Mouse (Mus musculus) urinary bladder, adult 18-20 months (tissue): ENCODE data around the gene Cyfip2.
A peak's percentile ranks its signal among the peaks of the same experiment; 100 is the strongest.

ENCODE experiments used
- DNase-seq, 2 experiments: peaks; one replicate each; pipeline ENCODE4 v3.0.0; 2022; ENCODE audit warnings: low spot score in 2 of 2, mixed read lengths in 2 of 2

The Cyfip2 gene

DNA sequence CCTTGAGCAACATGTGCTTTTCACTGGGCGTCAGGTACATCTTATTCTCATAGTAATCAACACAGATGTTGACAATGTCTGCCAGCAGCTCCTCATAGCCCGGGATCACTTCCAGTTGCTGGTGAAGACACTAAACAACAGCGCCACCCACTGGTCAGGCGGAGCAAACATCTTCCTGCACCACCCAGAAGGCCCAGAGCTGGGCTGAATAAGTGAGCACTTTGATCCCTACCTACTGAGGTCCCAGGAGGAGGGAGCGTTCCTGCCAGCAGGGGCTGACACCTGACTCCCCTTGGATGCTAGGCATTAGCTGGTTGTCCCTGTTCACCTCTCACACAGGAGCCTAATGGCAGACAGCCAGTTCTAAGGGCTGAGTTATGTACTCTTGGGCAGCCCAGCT, 35.9 kb downstream of the Cyfip2 start:
- no peak for DNase-seq

DNA sequence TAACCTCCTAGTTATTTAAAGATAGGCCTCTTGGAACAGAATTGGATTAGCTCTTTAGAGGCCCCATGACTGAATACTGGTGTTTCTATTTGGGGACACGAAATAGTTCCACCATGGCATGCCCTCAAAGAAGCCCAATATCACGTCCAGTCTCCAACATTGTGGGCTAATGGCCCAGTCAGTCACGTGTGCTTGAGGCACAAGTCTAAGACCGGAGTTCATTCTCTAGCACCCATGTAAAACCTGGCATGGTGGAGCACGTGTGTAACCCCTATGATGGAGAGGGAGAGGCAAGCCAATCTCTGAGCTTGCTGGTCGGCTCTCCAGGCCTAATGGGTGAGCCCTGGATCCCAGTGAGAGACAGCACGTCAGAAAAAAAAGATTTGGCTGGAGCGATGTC, 36.5 kb downstream of the Cyfip2 start:
- no peak for DNase-seq

DNA sequence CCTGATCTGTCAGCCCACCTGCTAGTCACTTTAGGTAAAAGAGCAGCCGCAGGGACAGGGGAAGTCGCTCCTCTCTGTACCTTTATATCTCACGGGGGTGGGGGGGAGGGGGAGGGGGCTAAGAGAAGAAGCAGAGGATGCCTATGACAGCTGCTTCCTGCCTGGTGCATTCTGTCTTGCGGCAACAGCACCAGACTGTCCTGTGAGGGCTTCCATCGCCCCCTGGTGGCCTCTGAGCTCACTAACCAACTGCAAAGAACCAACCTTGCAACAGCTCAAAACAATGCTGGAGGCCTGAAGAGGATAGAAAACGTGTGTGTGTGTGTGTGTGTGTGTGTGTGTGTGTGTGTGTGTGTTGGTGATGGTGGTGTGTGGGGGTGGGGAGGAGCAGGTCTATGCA, 37.4 kb downstream of the Cyfip2 start:
- DNase-seq: peak; percentile 45 to 52

DNA sequence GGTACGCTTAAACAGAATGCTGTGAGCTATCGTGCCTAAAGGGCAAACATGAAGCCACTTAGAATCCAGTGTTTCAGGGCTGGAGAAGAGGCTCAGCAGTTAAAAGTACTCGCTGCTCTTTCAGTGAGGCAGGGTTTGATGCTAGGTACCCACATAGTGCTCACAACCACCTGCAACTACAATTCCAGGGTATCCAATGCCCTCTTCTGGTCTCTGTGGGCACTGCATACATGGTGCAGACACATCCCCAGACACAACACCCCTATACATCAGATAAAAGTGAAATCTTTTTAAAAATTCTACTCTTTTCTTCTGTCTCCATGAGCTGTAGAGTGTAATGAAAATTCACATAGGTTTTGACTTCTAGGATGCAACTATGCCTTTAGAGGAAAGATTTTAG, 38.7 kb downstream of the Cyfip2 start:
- no peak for DNase-seq

DNA sequence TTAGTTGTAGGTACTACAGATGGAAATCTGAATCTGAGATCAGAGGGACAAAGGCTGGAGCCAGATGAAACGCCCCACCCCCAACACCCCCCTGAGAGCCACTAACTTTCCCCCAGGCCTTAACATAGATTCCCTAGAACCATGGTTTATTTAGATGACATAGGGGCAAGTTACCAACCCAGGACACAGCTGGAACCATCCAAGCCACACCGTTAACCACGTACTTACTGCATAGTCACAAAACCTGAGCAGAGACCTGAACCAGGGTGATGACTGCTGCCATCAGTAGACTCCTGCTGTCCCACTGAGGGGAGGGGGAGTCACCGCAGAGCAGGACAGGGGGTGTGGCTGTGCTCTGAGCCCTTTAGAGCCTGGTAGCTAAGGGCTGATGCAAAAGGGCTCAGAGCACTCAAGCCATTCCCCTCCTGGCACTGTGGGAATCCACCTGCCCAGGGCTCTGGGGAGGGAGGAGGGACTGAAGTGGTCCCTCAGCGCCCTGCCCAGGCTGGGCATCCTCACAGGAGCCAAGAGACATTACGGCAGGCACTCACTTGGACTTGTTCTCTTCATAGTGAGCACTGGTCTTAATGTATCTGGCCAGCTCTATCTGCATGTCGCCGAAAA, 40.5 kb downstream of the Cyfip2 start:
- no peak for DNase-seq

DNA sequence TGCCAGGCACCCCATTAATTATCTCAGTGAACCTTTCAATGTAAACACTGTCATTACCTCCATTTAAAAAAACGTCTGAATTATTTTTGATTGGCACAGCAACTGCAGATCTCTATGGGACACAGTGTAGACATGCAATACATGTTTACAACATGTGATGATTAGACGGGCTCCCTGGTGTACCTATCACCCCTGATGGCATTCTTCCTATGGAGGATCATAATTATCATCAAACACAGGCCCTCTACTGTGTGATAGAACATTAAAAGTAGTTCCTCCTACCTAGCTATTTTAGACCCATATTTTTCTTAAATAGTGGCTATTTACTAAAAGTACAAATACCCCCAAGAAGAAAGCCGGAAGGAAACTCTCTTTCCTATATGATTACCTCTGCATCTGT, 42.8 kb downstream of the Cyfip2 start:
- no peak for DNase-seq

DNA sequence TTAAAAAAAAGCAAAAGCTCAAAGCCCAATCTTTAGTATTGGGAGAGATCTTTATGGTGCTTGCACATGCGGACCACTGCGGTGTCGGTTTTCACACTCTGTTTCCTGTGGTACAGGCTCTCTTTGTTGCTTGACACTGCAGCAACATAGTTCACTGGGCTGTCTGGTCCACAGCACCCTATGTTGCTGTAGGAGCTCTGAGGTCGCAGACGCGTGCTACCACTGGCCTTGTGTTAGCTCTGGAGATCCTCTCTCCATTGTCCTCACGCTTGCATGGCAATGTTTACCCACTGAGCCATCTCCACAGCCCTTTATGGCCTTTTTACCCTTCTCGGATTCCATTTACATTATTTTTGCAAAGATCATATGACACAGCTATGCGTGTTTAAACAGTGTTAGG, 43.3 kb downstream of the Cyfip2 start:
- no peak for DNase-seq

DNA sequence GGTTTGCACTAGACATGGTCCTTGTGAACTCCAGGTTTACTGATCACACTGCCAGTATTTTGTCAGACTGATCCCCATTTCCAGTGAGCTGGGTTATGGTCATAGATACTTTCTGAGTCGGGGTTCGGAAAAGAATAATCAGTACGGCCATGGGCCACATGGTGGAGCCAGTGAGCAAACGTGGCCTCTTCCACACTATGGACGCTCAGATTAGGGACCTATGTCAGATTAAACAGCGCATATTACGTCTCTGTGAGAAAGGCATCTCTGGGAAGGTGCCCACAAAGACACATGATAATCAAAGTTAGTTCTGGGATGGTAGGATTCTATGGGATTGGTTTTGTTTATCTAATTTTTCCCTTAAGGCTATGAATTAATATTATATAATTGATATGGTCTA, 43.7 kb downstream of the Cyfip2 start:
- peak; percentile 27 to 54 for DNase-seq

DNA sequence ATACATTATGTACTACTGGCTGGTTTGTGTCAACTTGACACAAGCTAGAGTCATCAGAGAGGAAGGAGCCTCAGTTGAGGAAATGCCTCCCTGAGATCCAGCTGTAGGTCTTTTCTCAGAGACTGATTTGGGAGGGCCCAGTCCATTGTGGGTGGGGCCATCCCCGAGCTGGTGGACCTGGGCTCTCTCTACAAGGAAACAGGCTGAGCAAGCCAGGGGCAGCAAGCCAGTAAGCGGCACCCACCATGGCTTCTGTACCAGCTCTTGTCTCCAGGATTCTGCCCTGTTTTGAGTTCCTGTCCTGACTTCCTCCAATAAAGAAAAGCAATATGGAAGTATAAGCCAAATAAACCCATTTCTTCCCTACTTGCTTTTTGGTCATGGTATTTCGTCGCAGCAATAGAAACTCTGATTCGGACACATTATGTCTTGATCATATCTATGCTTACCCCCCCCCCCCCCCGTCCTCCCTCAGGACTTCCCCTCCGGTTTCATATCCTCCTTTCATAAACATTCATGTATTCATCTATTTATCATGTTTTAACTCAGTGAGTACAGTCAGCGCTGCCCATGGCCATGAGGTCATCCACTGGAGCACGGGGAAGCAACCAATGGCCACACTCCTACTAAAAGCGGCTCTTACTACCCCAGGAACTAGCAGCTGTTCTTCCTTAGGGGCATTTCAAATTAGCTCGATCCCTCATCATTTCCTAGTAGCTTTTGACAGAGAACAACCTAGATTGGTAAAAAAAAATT, 47.5 kb downstream of the Cyfip2 start:
- DNase-seq: no peak

DNA sequence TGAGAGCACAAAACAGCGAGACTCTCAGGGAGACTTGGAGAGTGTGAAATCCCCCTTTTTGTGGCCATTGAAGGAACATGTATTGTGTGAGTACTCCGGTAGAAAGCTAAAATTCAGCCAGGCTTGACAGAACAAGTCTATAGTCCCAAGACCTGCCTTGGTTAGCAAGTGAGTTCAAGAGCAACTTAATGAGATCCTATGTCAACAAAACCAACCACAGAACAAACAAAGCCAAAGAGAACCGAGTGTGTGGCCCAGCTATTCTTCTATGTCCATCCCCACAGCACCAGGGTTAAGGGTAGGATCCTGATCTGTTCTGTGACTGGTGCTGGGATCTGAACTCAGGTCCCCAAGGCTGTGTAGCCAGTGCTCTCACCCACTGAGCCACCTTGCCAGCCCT, 48.1 kb downstream of the Cyfip2 start:
- no peak for DNase-seq

DNA sequence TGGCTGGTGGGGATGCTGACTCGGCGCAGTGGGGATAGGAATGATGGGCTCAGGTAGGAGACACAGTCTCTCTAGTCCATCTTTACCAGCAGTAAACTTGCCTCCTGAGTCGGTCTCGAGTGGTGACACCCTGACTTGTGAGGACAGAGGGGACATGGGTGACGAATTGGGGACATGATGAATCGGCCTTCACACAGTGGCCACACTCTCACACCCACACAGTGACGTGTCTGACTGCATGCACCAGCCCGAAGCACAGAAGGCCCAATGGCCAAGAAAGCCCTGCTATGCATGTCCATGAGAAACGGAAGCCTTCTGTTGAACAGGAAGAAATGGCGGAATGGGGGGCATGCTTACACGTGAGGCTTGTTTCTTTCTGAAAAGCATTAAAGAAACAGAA, 49.4 kb downstream of the Cyfip2 start:
- no peak for DNase-seq

DNA sequence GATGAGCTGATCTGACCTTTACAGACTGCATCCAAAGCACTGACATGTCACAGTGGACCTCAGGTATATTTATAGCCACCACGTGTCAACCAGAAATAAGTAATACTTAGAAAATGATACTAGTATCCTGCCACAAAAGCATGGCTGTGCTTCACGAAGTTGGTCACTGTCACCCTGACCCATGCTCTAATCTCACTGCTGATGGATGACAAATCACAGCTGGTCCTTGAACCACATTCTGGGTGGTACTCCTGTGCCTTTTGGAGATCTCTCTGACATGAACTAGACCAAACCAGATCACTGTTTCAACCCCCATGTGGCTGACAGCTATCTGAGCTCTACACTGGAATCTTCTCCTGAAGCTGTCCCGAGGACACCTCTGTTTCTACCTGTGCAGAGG, 49.8 kb downstream of the Cyfip2 start:
- DNase-seq: no peak

DNA sequence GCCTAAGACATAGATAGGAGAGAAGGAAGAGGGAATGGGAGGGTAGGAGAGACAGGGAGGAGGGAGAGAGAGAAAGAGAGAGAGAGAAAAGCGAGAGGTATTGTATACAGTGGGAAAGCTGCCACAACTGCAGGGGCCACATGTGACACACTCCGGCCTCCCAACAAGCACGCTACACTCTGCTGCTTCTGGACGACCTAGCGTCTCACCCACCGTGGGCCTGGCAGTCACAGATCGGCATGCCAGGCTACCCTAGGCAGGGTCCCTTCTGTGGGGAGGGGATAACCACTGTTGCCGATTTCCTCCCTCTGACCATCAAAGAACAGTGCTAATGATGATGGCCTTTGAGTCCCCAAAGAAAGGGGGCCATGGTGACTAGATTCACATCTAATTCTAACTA, 53.9 kb downstream of the Cyfip2 start:
- DNase-seq: no peak

DNA sequence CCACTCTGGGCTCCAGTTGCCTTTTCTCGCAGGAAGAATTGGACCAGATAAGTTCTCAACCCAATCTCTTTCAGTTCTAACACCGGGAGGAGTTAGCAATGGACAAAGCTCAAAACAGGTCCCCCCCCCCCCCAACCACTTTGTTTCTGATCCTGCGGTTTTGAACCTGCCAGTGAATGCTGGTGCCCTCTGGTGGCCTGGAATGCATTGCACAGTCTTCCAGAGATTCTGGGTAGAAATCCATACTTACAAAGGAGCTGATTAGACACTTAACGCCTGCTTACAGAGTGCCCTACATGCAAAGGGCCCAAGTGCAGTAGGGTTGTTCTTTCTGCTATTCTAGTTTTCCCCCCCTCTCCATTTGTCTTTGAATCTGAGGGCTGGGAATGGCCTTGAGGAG, 54.5 kb downstream of the Cyfip2 start:
- no peak for DNase-seq

DNA sequence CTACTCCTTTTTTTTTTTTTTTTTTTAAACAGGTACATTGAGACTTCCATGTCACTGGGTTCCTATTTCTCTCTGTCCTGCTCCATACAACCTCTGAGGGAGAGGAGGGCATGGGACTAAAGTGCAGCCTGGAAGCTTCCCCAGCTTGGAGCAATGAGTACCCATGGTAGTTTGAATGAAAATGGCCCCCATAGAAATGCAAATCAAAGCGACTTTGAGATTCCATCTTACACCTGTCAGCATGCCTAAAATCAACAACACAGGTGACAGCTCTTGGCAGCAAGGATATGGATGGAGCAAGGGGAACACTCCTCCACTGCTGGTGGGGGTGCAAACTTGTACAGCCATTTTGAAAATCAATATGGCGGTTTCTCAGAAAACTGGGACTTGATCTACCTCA, 57.4 kb downstream of the Cyfip2 start:
- no peak for DNase-seq

DNA sequence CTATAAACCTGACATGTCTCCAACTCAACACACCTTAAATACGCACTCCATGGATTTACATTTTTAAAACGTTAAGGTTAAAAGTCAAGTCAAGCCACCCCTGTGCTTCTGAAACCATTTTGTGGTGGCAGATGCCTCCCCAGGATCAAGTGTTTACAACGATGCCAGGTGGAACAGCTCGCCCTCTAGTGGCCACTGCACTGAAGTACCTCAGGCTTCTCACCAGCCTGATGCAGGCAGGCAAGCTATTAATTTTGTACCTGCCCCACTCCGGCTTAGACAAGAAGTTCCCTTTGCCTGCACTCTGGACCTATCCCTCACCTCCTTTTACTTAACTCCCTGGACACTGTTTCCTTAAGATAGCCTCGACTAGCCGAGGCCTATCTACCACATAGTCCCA, 60.7 kb downstream of the Cyfip2 start:
- peak; percentile 35 to 43 for DNase-seq

DNA sequence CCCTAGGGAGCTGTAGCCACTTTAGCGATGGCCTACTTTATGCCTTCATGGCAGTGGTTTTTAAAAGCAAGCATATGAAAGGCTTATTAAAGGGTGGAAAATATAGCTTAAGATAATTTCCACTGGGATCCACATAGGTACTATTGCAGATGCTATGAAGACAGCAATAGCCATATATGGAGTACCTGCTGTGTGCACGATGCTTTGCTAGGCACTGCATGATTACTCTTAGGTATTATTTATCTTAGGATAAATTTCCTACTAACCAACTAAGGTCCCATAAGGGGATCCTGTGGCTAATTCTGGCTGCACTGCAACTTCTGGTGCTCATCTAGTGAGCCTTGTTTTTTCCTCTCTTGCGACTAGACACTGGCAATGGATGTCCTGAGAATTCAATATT, 64.3 kb downstream of the Cyfip2 start:
- DNase-seq: no peak

DNA sequence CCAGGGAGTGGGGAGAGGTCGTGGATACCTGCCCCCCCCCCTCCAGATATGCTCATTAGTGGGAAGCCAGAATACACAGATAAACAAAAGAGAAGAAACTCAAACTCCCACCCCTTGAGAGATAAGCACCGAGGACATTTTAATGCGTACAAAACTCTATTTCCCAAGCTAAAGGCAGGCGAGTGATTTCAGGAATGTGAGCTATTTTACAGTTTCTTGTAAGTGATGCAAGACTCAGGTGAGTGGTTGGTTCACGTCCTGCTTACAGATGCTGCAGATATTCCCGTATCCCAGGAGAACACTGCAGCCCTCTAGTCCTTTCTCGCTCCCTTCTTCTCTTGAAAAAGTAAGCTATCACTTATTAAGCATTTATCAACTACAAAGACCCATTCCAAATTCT, 66.3 kb downstream of the Cyfip2 start:
- no peak for DNase-seq

DNA sequence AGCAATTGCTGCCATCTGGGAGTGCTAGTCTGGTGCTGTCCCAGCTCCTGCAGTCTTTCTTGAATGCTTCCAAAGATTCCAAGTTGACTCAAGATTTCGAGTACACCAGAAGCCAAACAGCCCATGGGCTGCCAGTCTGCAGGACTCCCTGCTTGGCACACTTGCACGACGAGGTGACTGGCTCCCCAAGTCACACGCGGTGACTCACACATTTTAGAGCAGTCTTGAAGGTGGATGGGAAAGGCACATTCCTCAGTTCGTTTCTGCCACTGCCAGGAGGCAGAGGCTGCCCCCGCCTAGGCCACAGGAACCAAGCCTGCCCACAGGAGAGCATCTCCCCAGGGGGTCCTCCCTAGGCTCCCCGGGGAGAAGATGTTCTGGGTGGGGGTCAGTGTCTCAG, 66.7 kb downstream of the Cyfip2 start:
- DNase-seq: no peak

DNA sequence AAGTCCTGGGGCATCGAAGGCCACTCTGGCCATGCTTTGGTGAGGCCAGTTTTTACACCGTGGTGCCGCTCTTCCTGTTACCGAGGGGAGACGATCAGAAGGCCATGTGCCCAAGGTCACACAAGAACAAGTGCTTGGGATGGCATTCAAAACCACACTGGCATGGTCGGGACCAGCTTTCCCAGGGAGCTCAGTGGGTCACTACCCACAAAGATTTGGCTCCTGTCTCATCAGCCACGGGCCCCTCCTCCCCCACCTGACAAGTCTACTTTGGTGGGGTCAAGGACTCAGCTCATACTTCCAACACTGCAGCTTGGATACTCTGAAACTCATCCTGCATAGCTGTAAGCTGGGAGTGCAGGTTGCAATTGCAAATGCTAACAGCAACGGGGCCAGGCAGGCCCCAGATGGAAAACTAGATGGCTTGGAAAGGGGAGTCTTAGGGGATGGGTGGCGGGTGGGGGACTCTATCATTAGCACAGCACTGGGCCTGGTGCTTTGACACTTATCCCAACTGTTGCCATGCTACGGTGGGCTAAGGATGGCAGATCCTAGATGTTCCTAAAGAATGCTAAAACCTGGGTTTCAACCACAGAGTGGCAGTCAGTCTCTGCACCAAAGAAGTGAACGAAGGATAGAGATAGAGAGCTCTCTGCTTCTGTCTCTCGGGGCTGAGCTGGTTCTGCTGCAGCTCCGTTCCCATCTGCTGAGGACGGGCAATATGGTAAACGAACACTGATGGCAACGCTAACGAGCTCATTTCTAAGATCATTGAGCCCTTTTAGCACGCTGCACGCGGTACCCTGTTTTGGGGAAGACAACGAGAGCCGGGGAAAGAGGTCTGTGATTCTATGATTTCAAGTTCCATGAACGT, 67.7 kb downstream of the Cyfip2 start:
- no peak for DNase-seq

DNA sequence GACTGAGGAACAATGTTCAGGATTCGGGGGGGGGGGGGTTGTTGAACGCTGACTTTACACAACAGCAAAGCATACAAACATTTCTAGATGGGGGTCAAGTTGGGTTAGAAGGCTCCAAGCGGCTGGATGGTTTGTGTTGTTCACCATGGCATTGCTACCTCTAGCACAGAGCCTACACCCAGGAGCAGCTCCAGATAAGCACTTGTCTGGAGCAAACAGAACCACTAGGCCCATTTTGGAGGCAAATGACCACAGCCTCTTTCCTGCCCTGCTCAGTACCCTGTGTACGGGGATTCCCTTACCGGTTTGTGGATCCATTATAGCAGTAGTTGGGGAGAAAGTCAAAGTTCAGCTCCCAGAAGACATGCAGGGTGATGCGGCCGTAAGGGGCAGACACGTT, 70.7 kb downstream of the Cyfip2 start:
- no peak for DNase-seq

DNA sequence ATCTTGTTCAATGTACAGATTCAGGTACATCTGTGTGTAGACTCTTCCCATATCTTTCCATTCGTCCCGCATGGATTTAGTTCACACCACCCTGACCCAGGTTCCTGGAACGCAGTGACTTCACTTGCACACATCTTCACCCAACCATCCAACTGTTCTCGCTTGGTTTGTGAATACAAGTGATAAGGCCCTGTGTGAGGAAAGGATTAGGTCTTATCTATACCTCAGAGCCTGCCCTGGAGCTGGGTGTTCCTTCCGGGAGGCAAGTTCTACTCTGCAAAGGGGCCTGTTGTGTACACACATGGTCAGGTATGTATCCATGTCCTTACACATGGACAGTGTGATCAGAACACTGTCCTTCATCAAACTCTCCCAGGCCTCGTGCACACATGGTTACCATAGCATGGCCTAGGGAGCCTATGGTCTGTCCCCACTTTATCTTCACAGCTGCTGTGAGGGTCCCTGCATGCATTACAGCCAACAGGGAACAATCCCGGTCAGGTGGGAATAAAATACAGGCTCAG, 71.4 kb downstream of the Cyfip2 start:
- DNase-seq: no peak

DNA sequence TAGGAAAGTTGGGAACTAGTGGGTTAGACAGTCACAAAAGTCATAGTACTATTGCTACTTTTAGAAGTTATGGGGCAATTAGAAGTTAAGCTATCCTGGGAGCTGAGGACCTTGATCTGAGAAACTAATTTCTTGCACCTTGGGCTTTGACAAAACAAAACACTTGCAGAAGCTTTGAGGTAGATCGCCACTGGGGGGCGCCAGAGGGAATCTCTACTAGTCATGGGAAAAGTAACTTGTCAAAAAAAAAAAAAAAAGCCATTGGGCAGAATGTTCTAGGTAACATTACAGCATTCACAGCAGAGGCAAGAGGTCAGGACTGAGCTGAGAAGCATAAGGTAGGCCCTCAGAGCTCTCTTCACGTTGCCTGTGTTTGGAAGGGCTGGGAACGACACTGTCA, 75.7 kb downstream of the Cyfip2 start:
- peak in 1 of 2 experiments; percentile 57 for DNase-seq
